Mouse (Mus musculus) ES-Bruce4 (cell line): Measurements from ENCODE around the gene Camta2. TPM values are rescaled to one million over a fixed set of nuclear protein-coding genes. Genes with fewer than 3 reads are reported as not detected.

Experiments
- H3K27ac ChIP-seq: 2 replicates; pipeline ENCODE4 v1.5.1; 2012; ENCODE audit warnings: low read length, inconsistent platforms; ENCODE audit not compliant: insufficient read depth
- H3K27me3 ChIP-seq: 2 replicates; pipeline ENCODE4 v1.6.1; 2012; ENCODE audit warnings: mild to moderate bottlenecking, low read length, inconsistent platforms; ENCODE audit not compliant: control insufficient read depth, poor library complexity, insufficient read depth, severe bottlenecking
- H3K36me3 ChIP-seq: 2 replicates; pipeline ENCODE4 v1.6.1; 2012; ENCODE audit warnings: inconsistent platforms, mild to moderate bottlenecking, low read length, moderate library complexity; ENCODE audit not compliant: control insufficient read depth, poor library complexity, insufficient read depth, severe bottlenecking
- H3K4me1 ChIP-seq: one replicate; pipeline ENCODE4 v1.8.1; 2011; ENCODE audit warnings: low read length; ENCODE audit not compliant: control insufficient read depth, insufficient read depth
- H3K4me3 ChIP-seq: 2 replicates; pipeline ENCODE4 v1.5.1; 2011; ENCODE audit warnings: low read depth, mild to moderate bottlenecking, low read length
- H3K9ac ChIP-seq: 2 replicates; pipeline ENCODE4 v1.6.1; 2012; ENCODE audit warnings: low read depth, mild to moderate bottlenecking, inconsistent platforms; ENCODE audit not compliant: poor library complexity, severe bottlenecking
- H3K9me3 ChIP-seq: replicated peaks from 2 replicates; pipeline ENCODE4 v1.6.1; 2012; ENCODE audit warnings: mild to moderate bottlenecking, low read length, inconsistent platforms; ENCODE audit not compliant: control insufficient read depth, poor library complexity, insufficient read depth, severe bottlenecking
- CTCF ChIP-seq: IDR thresholded peaks from one replicate; pipeline ENCODE4 v1.8.1; 2011; ENCODE audit warnings: low read depth, low read length
- EP300 ChIP-seq: IDR thresholded peaks from 2 replicates; pipeline ENCODE4 v1.6.1; 2011; ENCODE audit warnings: low read depth, low read length; ENCODE audit not compliant: insufficient read depth
- POLR2A ChIP-seq: IDR thresholded peaks from one replicate; pipeline ENCODE4 v1.8.1; 2011; ENCODE audit warnings: low read length; ENCODE audit not compliant: insufficient read depth
- polyA plus RNA-seq: library from polyadenylated mRNA; stranded (reverse); fragments of >200 nt; gene quantifications from 2 replicates; pipeline ENCODE4 v1.2.4, GENCODE M21; 2011; ENCODE audit warnings: low read depth; ENCODE audit not compliant: missing spikeins, insufficient read depth, insufficient read length

Camta2 gene
- polyA plus RNA-seq, 1 experiment, result 12.8 TPM

GRCm38 (mm10) chr11:70650322-70651175 is 37.4 kb downstream of the Camta2 start:
- Histone ChIP-seq H3K4me3 (no peak overlapping the region), H3K27ac (peak overlapping the region; percentile 55), H3K9ac (no peak overlapping the region), H3K9me3 (no peaks in the 10 kb centered on the region), H3K4me1 (peaks cover 2% of the 10 kb centered on the region), H3K27me3 (no peaks in the 10 kb centered on the region), H3K36me3 (peaks cover 45% of the 10 kb centered on the region)
- TF ChIP-seq CTCF, result no peak
- no peak for TF ChIP-seq POLR2A
- no peak for TF ChIP-seq EP300

GRCm38 (mm10) chr11:70649185-70649734 is 38.6 kb downstream of the Camta2 start:
- H3K9me3 ChIP-seq, result no peaks in the 10 kb centered on the region
- no peak overlapping the region for H3K4me3 ChIP-seq
- TF ChIP-seq POLR2A (no peak), CTCF (no peak), EP300 (no peak)
- peaks cover 54% of the 10 kb centered on the region for H3K36me3 ChIP-seq
- peaks cover 2% of the 10 kb centered on the region for H3K4me1 ChIP-seq
- H3K27ac ChIP-seq, result no peak overlapping the region
- no peak overlapping the region for H3K9ac ChIP-seq
- H3K27me3 ChIP-seq, result no peaks in the 10 kb centered on the region

GRCm38 (mm10) chr11:70648512-70648911 is 39.4 kb downstream of the Camta2 start:
- no peak overlapping the region for H3K4me3 ChIP-seq
- H3K27me3 ChIP-seq, result no peaks in the 10 kb centered on the region
- peaks cover 2% of the 10 kb centered on the region for H3K4me1 ChIP-seq
- H3K9me3 ChIP-seq, result no peaks in the 10 kb centered on the region
- H3K27ac ChIP-seq, result no peak overlapping the region
- H3K36me3 ChIP-seq, result peaks cover 54% of the 10 kb centered on the region
- TF ChIP-seq EP300, result no peak
- no peak for TF ChIP-seq CTCF
- no peak for TF ChIP-seq POLR2A
- H3K9ac ChIP-seq, result peak overlapping the region; percentile 88; the same call in 1 of the 2 replicates

GRCm38 (mm10) chr11:70647716-70648420 is 40.0 kb downstream of the Camta2 start:
- no peaks in the 10 kb centered on the region for H3K27me3 ChIP-seq
- peak overlapping the region; percentile 93 for H3K4me3 ChIP-seq
- H3K27ac ChIP-seq, result peak overlapping the region; percentile 78
- peaks cover 53% of the 10 kb centered on the region for H3K36me3 ChIP-seq
- H3K9me3 ChIP-seq, result no peaks in the 10 kb centered on the region
- TF ChIP-seq POLR2A, result no peak
- TF ChIP-seq EP300, result no peak
- no peak for TF ChIP-seq CTCF
- peaks cover 2% of the 10 kb centered on the region for H3K4me1 ChIP-seq
- H3K9ac ChIP-seq, result peak overlapping the region; percentile 88

GRCm38 (mm10) chr11:70646691-70647650 is 40.9 kb downstream of the Camta2 start, which contains the start of the genes Rnf167 and Slc25a11:
Gene Rnf167, plus strand, starts transcription at chr11:70647235.
Gene Slc25a11, minus strand, starts transcription at chr11:70647479.
- Histone ChIP-seq H3K27me3 (no peaks in the 10 kb centered on the region), H3K27ac (peak within 1 kb of the TSS; percentile 78), H3K36me3 (peaks cover 44% of the 10 kb centered on the region), H3K4me1 (peaks cover 2% of the 10 kb centered on the region), H3K9ac (peak within 1 kb of the TSS; percentile 88), H3K4me3 (peak within 1 kb of the TSS; percentile 93), H3K9me3 (no peaks in the 10 kb centered on the region)
- TF ChIP-seq CTCF (no peak), EP300 (0 out of 2 replicates have a peak, but pooled peaks have one; percentile 25), POLR2A (peak; percentile 77)
